Mouse (Mus musculus) naive thymus-derived CD4-positive, alpha-beta T cell, adult 2 months (primary cell): ENCODE measurements around the gene Ptchd1.

ENCODE experiments used
- DNase-seq: peaks from one replicate; pipeline ENCODE4 v3.0.0-alpha.2; 2011; ENCODE audit warnings: low read depth

Gene Ptchd1

DNA sequence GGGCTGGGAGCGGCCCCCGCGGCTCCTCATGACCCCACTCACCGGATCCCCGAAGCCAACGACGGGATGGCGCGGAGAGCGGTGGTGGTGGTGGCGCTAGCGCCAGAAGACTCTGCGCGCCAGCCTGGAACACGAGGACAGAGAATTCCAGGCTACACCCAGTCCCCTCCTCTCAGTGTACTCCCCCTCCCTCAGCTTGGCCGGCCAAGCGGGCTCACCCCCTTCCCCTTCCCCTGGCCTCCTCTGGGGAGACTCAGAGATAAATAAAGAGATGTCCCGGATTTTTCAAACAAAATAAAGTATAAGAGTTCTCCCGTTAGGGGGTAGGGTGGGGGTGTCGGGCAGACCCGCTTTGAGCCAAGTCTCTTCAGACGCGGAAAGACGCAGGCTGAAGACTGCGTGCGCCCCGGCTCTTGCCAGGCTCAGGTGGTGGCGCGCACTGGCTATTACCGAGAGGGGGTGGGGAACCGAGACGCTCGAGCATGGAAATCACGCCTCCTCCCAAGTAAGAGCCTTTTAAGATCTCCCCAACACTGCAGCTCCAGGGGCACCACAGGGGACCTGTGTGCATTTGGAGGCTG is at the start of gene Ptchd1:
Ptchd1 (minus strand) TSS at position 114 of the 581 bp plus-strand sequence.
- no peak for DNase-seq

DNA sequence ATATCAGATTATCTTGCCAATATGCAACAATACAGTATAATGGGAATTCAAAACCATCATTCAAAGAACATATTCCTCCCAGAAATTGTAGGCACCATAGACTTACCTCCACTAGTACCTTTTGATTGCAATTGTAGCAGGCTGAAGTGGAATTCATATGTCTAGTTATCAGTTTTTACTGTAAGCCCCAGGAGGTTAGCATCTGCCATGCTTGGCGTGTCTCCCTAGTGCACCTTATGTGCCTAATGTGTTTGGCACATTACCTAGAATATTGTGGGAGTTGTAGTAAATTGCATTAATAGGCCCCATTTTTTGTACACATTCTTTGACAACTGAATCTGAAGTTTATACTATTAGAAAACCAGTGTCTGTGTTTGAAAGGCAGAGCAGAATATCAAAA is 34.4 kb upstream of the Ptchd1 start:
- no peak for DNase-seq

DNA sequence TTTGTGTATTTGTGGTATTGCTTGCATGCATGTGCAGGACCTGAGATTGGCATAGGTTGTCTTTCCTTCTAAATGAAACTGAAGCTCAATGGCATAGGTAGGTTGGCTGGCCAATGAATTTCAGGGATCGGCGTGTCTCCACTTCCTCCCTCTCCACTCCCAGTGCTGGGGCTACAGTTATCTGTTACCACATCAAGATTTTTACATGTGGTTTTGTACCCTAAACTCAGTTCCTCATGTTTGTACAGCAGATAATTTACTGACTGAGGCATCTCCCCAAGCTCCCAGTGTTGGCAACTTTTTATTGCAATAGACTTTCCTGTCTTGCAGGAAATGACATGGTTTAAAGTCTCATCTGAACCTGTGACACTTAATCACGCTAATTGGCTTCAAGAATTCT is 22.4 kb upstream of the Ptchd1 start:
- no peak for DNase-seq

DNA sequence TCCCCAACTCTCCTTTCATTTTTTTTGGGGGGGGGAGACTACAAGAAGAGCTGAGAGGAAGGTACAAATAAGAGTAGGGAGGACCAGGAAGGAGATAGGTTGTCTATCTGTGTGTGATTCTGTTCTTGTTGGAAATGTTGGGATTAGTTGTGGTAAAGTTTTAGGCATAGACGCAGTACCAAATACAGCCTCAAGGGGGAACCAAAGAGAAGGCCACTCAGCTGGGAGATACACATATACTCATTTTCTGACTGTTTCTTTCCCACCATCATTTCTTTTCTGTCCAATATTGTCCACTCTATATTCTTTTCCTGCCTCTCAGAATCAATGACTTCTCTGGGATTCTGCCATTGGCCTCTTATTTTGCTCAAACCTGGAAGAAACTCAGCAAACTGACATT is 20.4 kb upstream of the Ptchd1 start:
- peak; percentile 0 for DNase-seq

DNA sequence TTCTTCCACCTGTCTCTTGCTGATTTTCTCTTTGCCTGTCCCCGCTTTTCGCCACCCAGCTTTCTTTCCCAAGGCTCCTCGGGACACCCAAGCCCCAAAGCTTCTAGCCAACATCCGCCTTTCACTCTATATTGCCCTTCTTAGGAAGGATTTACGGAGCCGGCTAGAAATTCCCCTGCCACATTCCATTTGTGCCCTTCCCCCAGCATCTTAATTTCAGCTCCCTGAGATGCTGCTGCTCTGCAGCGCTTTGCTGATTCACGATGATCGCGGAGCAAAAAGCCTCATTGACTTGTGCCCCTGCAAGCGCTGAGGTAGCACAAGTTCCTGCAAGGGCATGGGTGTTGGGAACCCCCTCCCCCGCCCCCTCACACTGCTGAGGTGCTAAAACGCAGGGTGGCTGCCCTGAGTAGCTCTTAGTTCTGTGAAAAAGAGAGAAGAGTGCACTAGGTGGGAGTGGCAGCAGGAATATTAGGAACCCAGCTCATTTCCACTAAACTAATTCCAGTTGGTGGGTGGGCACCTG is 2.1 kb upstream of the Ptchd1 start:
- DNase-seq: no peak

DNA sequence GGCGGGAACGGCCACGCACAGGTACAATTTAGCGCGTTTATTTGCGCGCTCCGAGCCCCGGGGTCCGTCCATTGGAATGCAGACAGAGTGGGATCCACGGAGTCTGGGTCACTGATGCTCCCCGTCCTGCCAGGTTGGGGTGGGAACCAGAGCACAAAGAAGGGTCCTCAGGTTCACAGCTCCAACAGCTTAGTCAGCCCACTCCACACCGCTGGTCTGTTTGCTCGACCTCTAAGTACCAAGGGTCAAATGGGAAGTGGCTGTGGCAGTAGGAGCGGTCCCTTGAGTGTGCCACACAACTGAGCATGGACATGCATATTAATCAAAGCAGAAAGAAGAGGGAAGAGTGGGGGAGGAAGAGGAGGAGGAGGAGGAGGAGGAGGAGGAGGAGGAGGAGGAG is 1.3 kb upstream of the Ptchd1 start:
- DNase-seq: no peak

DNA sequence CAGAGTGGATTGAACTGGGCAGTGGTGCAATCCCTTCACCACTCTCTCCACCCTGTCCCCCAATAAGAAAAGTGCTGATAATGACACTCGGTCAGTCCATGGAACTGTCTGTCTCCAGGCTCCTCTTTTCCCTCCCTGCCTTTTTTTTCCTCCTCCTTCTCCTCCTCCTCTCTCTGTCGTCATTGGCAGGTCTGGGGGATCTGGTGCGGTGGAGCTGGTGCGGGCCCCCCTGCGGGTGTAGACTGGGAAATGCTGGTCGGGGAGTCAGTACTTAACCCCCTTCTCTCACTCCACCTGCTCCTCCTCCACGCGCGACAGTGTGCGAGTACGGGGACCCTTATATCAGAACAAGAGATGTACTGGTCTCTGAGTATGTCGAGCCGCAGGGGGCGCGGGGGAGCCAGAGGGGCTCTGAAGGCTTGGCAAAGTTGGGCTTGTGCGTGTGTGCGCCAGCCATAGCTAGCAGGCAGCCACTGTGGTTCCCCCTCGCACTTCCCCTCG is 777 bp upstream of the Ptchd1 start, which contains the start of gene Gm15155:
Gm15155 (plus strand) TSS at position 401 of the 501 bp plus-strand sequence.
- no peak for DNase-seq

DNA sequence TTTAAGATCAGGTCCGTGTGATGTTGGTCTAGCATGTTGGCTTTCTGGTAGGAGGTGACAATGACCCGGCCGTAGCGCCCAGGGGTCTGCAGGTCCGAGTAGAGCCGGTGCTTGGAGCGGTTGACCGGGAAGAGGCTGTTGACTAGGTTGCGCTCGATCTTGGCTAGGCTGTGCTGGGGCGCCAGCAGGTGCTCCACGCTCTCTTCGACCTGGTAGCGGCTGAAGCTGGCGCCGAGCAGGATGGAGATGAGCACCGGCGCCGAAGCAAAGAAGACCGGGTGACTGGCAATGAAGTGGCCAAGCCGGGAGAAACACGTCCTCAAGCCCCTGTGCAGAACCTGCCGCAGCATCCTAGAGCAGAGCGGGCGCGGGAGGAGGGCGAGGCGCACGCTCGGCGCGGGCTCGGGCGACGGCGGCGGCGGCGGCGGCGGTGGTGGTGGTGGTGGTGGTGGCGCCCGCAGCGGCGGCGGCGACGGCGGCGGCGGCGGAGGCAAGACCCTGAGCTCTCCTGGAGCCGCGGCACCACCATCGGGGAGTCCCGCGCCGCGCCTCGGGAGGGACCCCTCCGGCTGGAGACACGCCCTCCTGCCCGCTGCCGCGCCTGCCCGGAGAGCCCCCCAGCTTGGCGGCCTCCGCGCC is 534 bp downstream of the Ptchd1 start:
- no peak for DNase-seq

DNA sequence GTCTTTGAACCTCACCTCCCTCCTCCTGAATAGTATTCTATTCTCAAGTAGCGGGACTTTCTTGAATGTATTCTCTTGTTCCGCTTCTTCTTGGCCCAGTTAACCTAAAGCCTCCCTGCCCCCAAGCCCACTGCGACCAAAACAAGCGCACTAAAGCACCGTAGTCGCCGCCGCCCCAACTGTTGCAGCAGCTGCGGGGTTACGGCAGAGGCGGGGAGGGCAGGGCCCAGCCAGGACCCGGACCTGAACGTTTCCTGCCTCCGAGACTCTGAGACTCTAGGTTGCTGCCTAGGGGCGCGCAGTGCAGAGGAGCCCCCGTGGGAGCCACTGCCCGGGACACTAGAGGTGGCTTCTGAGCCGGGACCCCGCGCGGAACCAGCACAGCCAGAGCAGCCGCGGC is 1.1 kb downstream of the Ptchd1 start:
- no peak for DNase-seq

DNA sequence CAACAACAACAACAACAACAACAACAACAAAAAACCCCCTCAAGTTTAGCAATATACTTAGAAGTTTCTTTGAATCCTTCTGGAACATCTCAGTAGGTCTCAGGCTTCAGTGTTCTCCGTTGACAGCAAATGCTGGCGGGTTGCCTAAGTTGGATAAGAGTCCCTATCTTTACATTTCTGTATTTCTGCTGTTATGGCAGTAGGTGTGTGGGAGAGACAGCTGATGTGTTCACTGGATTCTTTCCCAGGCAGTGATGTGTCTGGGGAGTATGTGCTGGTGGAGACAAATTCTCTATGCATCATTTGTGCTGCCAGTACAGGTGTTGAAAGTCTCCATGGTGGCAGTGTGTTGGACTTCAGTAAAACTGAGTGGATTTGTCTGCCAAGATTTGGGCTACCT is 22.4 kb downstream of the Ptchd1 start:
- DNase-seq: no peak

DNA sequence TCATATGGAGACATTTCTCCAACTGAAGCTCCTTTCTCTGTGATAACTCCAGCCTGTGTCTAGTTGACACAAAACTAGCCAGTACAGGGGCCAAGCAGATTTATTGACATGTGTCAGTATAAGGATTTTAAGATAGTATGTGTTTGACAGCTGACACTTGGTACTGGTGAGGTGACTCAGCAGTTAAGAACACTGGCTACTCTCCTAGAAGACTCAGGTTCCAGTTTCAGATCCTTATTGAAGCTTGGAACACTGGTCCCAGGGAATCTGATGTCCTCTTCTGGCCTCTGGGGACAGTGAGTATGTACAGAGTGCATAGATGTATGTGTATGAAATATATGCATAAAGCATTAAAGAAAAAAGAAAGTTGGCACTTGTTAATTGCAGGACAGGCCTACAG is 27.2 kb downstream of the Ptchd1 start:
- DNase-seq: no peak

DNA sequence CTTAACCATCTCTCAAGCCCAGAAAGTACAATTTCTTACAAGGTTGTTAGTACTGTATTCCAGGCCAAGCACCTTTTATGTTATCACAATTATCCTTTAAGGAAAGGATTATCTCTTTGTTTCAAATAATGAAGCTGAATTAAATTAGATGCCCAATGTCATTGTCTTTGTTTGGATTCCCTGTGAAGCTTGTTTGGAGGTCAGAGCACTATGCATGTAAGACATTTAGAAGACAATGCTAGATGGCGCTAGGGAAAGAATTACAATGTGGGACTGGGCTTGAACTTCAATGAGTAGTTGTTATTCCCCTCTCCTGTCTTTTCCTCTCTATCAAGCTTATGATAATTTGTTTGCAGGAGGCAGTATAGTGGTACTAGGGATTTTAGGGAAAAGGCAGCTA is 28.9 kb downstream of the Ptchd1 start:
- DNase-seq: no peak

DNA sequence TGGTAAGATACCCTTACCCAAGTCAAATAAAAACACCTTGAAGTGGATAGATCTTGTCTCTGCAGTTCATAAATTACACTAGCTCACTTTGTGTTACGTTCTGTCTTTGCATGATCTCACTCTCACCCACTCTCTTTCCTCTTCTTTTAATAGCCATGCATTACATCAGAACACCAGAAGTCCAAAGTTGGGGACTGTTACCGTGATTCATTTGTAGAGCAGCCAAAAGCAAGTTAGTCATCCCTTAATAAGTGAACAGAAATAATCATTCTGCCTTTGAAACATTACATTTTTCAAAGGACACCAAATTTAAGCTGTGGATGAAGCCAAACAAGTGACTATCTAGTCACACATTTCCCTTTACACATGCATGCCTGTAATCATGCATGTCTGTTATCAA is 31.1 kb downstream of the Ptchd1 start:
- DNase-seq: no peak

DNA sequence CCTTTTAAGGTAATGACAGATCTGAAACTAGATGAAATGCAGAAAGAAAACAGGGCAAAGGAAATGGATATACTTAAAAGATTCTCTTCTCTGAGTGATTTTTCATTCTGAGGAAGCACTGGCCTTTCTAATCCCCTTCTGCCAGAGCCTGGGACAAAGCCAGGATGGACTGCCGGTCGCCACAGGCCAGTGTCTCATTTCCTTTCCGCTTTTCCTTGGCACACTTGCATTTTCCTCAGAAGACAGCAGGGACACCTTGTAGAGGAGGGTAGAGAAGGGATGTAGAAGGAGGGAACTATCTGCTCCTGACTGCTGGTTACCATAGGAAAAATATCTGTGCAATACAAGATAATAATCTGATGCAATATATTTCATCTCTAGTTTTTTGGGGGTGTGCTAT is 32.1 kb downstream of the Ptchd1 start:
- no peak for DNase-seq

DNA sequence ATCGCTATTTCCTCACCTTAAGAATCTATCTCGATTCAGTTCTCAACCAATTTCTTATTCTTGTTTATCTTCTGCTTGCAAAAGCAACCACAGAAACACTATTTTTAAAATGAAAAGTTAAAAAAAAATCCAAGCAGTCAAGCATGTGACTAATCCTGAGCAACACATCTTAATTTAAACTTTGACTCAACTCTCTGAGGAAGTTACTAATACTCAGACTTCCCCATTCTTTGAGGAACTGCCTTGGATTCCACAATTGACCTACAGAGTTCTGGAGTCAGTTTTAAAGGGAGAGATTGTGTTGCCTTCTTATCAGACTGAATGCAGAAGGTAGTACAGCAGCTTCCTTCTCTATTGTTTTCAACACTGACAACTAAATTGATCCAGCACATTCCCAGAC is 39.0 kb downstream of the Ptchd1 start:
- no peak for DNase-seq

DNA sequence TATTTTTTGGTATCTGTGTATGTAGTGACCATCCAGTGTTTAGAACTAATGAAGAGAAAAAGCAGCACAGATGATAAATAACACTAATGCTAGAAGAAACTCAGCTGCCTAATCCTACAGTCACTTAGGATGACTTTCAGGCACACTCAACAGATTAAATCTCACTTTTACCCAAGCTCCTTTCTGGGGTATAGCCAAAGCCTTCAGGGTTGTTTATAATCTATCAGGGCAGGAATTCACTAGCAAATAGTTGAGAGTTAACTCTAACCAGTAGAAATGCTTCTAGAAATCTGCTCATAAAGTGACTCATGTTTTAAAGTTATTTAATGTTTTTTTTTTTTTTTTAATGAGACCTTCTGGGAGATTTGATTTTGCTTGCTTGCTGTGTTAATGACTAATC is 43.8 kb downstream of the Ptchd1 start:
- DNase-seq: no peak

DNA sequence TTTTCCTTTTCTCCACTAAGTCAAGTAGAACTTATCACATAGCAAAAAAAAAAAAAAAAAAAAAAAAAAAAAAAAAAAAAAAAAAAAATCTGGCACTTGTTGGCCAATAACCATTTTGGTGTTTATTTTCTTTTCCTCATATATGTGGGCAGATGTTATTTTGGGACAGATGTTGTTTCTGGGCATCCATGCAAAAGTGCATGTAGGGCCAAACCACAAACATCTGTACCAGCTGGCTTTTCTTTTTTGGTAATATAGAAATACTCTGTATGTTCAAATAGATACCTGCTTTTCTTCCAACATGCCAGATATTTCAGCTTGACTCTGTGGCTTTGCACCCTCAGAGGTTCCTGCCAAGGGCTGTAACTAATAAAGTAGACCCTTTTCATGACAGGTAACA is 51.2 kb downstream of the Ptchd1 start:
- no peak for DNase-seq

DNA sequence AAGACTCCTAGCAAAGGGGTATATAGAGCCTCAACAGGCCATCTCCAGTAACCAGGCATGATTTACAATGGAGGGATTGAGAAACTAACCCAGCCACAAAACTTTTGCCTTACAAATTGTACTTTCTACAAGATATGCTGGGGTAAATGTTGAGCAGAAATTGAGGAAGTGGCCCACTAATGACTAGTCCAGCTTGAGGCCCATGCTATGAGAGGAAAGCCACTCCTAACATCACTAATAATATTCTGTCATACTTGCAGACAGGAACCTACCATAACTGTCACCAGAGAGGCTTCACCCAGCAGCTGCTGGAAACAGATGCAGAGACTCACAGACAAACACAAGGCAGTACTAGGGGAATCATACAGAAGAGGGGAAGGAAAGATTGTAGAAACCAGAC is 79.8 kb downstream of the Ptchd1 start:
- DNase-seq: no peak
